Mouse (Mus musculus) myocyte (in vitro differentiated cells): ENCODE data around the gene Arsj. TPM values are rescaled to one million over a fixed set of nuclear protein-coding genes. Genes with fewer than 3 reads are reported as not detected.
A peak's percentile ranks its signal among the peaks of the same experiment; 100 is the strongest.

ENCODE experiments used
- H3K27me3 ChIP-seq: one replicate; pipeline ENCODE4 v1.6.1; 2011; ENCODE audit not compliant: control insufficient read depth, insufficient read depth, insufficient read length
- H3K36me3 ChIP-seq: one replicate; pipeline ENCODE4 v1.6.1; 2011; ENCODE audit not compliant: control insufficient read depth, insufficient read depth
- H3K4me2 ChIP-seq: one replicate; pipeline ENCODE4 v1.6.1; 2011; ENCODE audit warnings: low read depth, control low read depth
- H3K4me3 ChIP-seq: one replicate; pipeline ENCODE4 v1.5.1; 2011; ENCODE audit warnings: mild to moderate bottlenecking, control low read depth, moderate library complexity
- H3K79me2 ChIP-seq: one replicate; pipeline ENCODE4 v1.6.1; 2011; ENCODE audit not compliant: control insufficient read depth, insufficient read depth
- H3ac ChIP-seq: one replicate; pipeline ENCODE4 v1.6.1; 2011; ENCODE audit not compliant: control insufficient read depth, insufficient read length
- CEBPB ChIP-seq: IDR thresholded peaks from 2 replicates; pipeline ENCODE4 v1.6.1; 2011; ENCODE audit warnings: mild to moderate bottlenecking, moderate library complexity; ENCODE audit not compliant: poor library complexity, insufficient read depth, severe bottlenecking
- E2F4 ChIP-seq: IDR thresholded peaks from one replicate; pipeline ENCODE4 v1.6.1; 2011; ENCODE audit warnings: mild to moderate bottlenecking, control low read depth, moderate library complexity; ENCODE audit not compliant: insufficient read depth
- MAX ChIP-seq: IDR thresholded peaks from one replicate; pipeline ENCODE4 v1.6.1; 2011; ENCODE audit warnings: low read depth, mild to moderate bottlenecking, control low read depth
- MYOD1 ChIP-seq, 3 experiments: IDR thresholded peaks; one replicate each; pipeline ENCODE4 v1.6.1; 2011; ENCODE audit warnings: control low read depth in 2 of 3, low read depth in 2 of 3, mild to moderate bottlenecking in 2 of 3, moderate library complexity in 1 of 3; ENCODE audit not compliant: insufficient read length in 2 of 3, control insufficient read depth in 1 of 3
- MYOG ChIP-seq, 3 experiments: IDR thresholded peaks; one replicate each; pipeline ENCODE4 v1.6.1; 2011; ENCODE audit warnings: control low read depth in 2 of 3, low read depth in 2 of 3, mild to moderate bottlenecking in 2 of 3; ENCODE audit not compliant: insufficient read length in 2 of 3, control insufficient read depth in 1 of 3, insufficient read depth in 1 of 3
- POLR2A ChIP-seq: IDR thresholded peaks from one replicate; pipeline ENCODE4 v1.6.1; 2011; ENCODE audit warnings: low read depth, mild to moderate bottlenecking, control low read depth, moderate library complexity; ENCODE audit not compliant: insufficient read length
- POLR2AphosphoS2 ChIP-seq: IDR thresholded peaks from one replicate; pipeline ENCODE4 v1.6.1; 2011; ENCODE audit warnings: low read depth, control low read depth; ENCODE audit not compliant: insufficient read length
- REST ChIP-seq: IDR thresholded peaks from one replicate; pipeline ENCODE4 v1.6.1; 2011; ENCODE audit warnings: mild to moderate bottlenecking, control low read depth, moderate library complexity; ENCODE audit not compliant: insufficient read depth, insufficient read length
- SRF ChIP-seq: IDR thresholded peaks from one replicate; pipeline ENCODE4 v1.6.1; 2011; ENCODE audit warnings: low read depth; ENCODE audit not compliant: control insufficient read depth, insufficient read length
- TCF12 ChIP-seq: IDR thresholded peaks from one replicate; pipeline ENCODE4 v1.6.1; 2011; ENCODE audit warnings: mild to moderate bottlenecking, control low read depth; ENCODE audit not compliant: poor library complexity, insufficient read depth, severe bottlenecking
- TCF3 ChIP-seq: IDR thresholded peaks from one replicate; pipeline ENCODE4 v1.6.1; 2011; ENCODE audit warnings: low read depth, control low read depth; ENCODE audit not compliant: insufficient read length
- USF1 ChIP-seq: IDR thresholded peaks from one replicate; pipeline ENCODE4 v1.6.1; 2011; ENCODE audit warnings: low read depth, mild to moderate bottlenecking, control low read depth, moderate library complexity
- polyA plus RNA-seq: library from polyadenylated mRNA; unstranded; fragments of >200 nt; fragmentation: generic; extraction: Trizol; gene quantifications from one replicate; pipeline ENCODE4 v1.2.1, GENCODE M21; 2012; ENCODE audit warnings: missing spikeins

Arsj gene
- 1.8 TPM for polyA plus RNA-seq

DNA sequence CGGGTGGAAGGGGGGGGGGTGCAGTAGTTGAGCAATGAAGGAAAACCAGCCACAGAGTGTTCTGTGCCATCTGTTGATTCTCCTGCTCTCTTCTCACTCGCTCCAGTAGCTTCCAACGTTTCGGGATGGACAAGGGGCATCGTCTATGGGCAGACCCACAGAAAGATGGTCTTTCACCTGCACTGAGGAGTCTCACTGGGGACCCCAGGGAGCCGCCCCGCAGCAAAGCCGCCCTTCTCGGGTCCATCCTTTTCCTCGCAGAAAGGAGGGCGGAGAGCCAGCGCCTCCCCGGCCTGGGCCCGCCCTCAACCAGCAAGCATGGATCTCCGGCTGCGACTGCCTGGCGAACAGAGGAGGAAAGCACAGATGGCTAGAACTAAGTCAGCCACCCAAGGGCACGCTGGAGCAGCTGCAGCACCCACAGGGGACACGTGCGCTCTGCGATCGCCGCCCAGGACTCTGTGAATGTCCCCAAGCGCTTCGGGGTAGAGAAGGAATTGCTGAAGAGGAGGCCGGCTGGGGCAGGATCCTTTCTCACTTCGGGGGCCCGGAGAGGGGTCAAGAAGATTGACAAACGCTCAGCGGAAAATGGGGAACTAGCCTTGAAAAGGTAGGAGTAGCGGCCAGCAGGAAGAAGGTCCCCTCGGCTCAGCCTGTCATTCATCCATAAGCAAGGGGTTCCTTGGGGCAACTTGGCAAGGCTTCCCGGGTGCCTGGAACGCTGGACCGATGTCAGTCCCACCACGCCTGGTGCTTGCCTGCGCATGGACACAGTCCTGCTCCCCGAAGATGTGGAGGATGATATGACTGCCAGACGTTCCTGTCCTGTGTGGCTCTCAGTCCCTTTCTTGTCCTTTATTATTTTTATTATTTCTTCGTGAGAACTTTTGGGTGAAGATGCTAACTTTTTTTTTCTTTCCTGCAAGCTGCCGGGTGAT lies at the start of gene Arsj:
Arsj (plus strand) TSS at position 117 of the 938 bp plus-strand sequence.
- TF ChIP-seq USF1 (peak; percentile 37), TCF12 (no peak), POLR2A (peak; percentile 64), CEBPB (no peak), E2F4 (no peak), REST (no peak), MYOG (IDR thresholded peaks at IDR 0.05; ENCODE audit: control insufficient read depth in 1 of 3, insufficient read depth in 1 of 3, insufficient read length in 2 of 3, low read depth in 2 of 3) (peak; percentile 53 to 93 (median 92)), SRF (no peak), MYOD1 (IDR thresholded peaks at IDR 0.05; ENCODE audit: control insufficient read depth in 1 of 3, insufficient read length in 2 of 3, low read depth in 2 of 3) (peak in 2 of 3 experiments; percentile 84 to 87), POLR2AphosphoS2 (peak; percentile 39), TCF3 (peak; percentile 58), MAX (no peak)
- no peaks in the 10 kb centered on the region for H3K27me3 ChIP-seq
- no peaks in the 10 kb centered on the region for H3K79me2 ChIP-seq
- no peaks in the 10 kb centered on the region for H3K36me3 ChIP-seq
- peak within 1 kb of the TSS; percentile 54 for H3K4me3 ChIP-seq
- peak within 1 kb of the TSS; percentile 73 for H3K4me2 ChIP-seq
- H3ac ChIP-seq, result peak within 1 kb of the TSS; percentile 15

- Histone ChIP-seq H3K4me2 (no peak overlapping the region), H3K36me3 (no peaks in the 10 kb centered on the region), H3K27me3 (no peaks in the 10 kb centered on the region), H3ac (no peak overlapping the region), H3K4me3 (no peak overlapping the region), H3K79me2 (no peaks in the 10 kb centered on the region)
- TF ChIP-seq CEBPB (no peak), POLR2AphosphoS2 (no peak)
These were observed 38.5 kb upstream of the Arsj start for GRCm38 (mm10) chr3:126324872-126325498.

GRCm38 (mm10) chr3:126325891-126326627 lies 37.4 kb upstream of the Arsj start:
- H3ac ChIP-seq, result no peak overlapping the region
- no peak overlapping the region for H3K4me2 ChIP-seq
- no peaks in the 10 kb centered on the region for H3K79me2 ChIP-seq
- TF ChIP-seq POLR2A, result no peak
- peak; percentile 73 for TF ChIP-seq CEBPB
- TF ChIP-seq MAX, result no peak
- no peak overlapping the region for H3K4me3 ChIP-seq
- no peaks in the 10 kb centered on the region for H3K27me3 ChIP-seq
- H3K36me3 ChIP-seq, result no peaks in the 10 kb centered on the region

- Histone ChIP-seq H3K36me3 (no peaks in the 10 kb centered on the region), H3K27me3 (no peaks in the 10 kb centered on the region), H3ac (no peak overlapping the region), H3K4me3 (no peak overlapping the region), H3K79me2 (no peaks in the 10 kb centered on the region), H3K4me2 (no peak overlapping the region)
- TF ChIP-seq POLR2AphosphoS2 (no peak), CEBPB (no peak), TCF12 (no peak), E2F4 (no peak), USF1 (no peak), MYOD1 (IDR thresholded peaks at IDR 0.05; ENCODE audit: control insufficient read depth in 1 of 3, insufficient read length in 2 of 3, low read depth in 2 of 3) (no peak), SRF (no peak), MYOG (IDR thresholded peaks at IDR 0.05; ENCODE audit: control insufficient read depth in 1 of 3, insufficient read depth in 1 of 3, insufficient read length in 2 of 3, low read depth in 2 of 3) (no peak), MAX (no peak), POLR2A (no peak), REST (no peak), TCF3 (no peak)
These were observed 36.7 kb upstream of the Arsj start for GRCm38 (mm10) chr3:126326628-126327325.

GRCm38 (mm10) chr3:126335329-126335728 lies 28.2 kb upstream of the Arsj start:
- H3K4me2 ChIP-seq, result no peak overlapping the region
- H3K36me3 ChIP-seq, result no peaks in the 10 kb centered on the region
- no peak for TF ChIP-seq USF1
- TF ChIP-seq TCF12, result no peak
- TF ChIP-seq E2F4, result no peak
- TF ChIP-seq SRF, result no peak
- no peak overlapping the region for H3ac ChIP-seq
- H3K79me2 ChIP-seq, result no peaks in the 10 kb centered on the region
- H3K4me3 ChIP-seq, result no peak overlapping the region
- no peaks in the 10 kb centered on the region for H3K27me3 ChIP-seq
